Mouse (Mus musculus) left cerebral cortex, adult 6 months (tissue): ENCODE measurements around the gene Ddr2. TPM values are rescaled to one million over a fixed set of nuclear protein-coding genes. Genes with fewer than 3 reads are reported as not detected.

ENCODE experiments used
- long read RNA-seq, 2 experiments: library from polyadenylated mRNA; unstranded; transcript quantifications; one replicate each; pipeline ENCODE4 v2.0.0; 2019 to 2020
- polyA plus RNA-seq: library from polyadenylated mRNA; unstranded; fragments of <200 nt; fragmentation: Nextera tagmentation; gene quantifications from 2 replicates; pipeline ENCODE4 v1.2.3, GENCODE M21; 2021

Gene Ddr2
- polyA plus RNA-seq = 3.3 and 8.9 TPM in 2 replicates
- long read RNA-seq, experiment 1, partial matches to known transcripts = 1 of 4 reads
- long read RNA-seq, experiment 1, other reads (novel, unspliced or antisense) = 3 of 4 reads
- long read RNA-seq, experiment 2, partial matches to known transcripts = 1 of 2 reads
- long read RNA-seq, experiment 2, other reads (novel, unspliced or antisense) = 1 of 2 reads

DNA sequence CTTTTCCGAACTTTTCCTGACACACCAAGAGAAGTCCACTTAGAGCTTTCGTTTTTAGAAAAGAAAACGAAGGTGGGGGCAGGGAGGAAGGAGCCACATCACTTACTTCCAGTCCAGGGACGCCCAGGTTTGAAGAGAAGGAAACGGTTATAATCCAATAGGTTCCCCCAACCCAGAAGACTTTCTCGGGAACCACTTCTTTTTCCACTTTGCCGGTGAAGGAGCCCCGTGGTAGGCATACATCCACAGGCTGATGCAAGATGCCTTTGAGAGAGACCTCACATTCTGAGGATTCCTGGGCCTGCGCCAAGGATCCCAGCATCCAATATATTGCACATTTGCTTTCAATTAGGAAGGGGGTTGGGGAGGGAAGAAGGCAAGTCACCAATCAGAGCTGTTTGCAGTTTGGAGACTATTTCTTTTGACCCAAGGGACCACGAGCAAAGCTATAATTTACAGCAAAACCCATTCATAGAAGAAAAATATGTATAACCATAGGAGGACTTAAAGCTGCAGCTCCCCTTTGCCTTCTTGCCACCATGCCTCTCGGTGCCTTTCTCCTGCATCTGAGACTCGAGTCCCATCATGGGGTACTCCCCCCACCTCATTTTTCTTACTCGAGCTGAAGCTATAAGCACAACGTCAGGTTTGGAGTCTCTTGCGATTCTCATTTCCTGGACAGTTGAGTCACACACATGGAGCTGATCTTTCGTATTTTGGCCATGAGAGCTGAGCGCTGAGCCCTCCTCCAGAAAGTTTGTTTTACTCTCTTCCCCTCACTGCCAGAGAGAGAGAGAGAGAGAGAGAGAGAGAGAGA, at the start of gene Ddr2:
Ddr2 (minus strand) TSS at position 247 of the 817 bp plus-strand sequence.

GRCm38 (mm10) chr1:169968792-169969515, 141.6 kb downstream of the Ddr2 start, which contains the start of gene Hsd17b7:
Gene Hsd17b7 (minus strand): TSS chr1:169969241.

GRCm38 (mm10) chr1:169928454-169928971, 182.0 kb downstream of the Ddr2 start, which contains the start of gene Ccdc190:
Gene Ccdc190 (plus strand): TSS chr1:169928648.

Other genes starting within 250 kb of the Ddr2 start
- 1.9 and 3.1 TPM in 2 replicates for gene Ccdc190, start 182.1 kb downstream of the Ddr2 start, polyA plus RNA-seq
- gene Hsd17b7, start 141.5 kb downstream of the Ddr2 start, polyA plus RNA-seq = 9.7 and 13.9 TPM in 2 replicates
- 23.8 and 53.3 TPM in 2 replicates for gene Uap1, start 64.2 kb upstream of the Ddr2 start, polyA plus RNA-seq
- 12.1 and 25.8 TPM in 2 replicates for gene Uhmk1, start 104.6 kb upstream of the Ddr2 start, polyA plus RNA-seq
- gene Sh2d1b2, start 122.0 kb upstream of the Ddr2 start, polyA plus RNA-seq = not detected in 2 replicates
- gene Sh2d1b1, start 166.6 kb upstream of the Ddr2 start, polyA plus RNA-seq = not detected in 2 replicates
- gene Gm7694, start 195.6 kb upstream of the Ddr2 start, polyA plus RNA-seq = 0.43 and 0.56 TPM in 2 replicates
- gene Spata46, start 198.0 kb upstream of the Ddr2 start, polyA plus RNA-seq = not detected in 2 replicates